Mouse (Mus musculus): ENCODE results near the gene Zfp74. TPM values are rescaled to one million over a fixed set of nuclear protein-coding genes. Genes with fewer than 3 reads are reported as not detected.

Gene Zfp74
- total RNA-seq (2014; rRNA removed) (2.4 and 2.6 TPM in 2 replicates), polyA plus RNA-seq (2012; rRNA removed) (2.3 and 2.7 TPM in 2 replicates)

DNA sequence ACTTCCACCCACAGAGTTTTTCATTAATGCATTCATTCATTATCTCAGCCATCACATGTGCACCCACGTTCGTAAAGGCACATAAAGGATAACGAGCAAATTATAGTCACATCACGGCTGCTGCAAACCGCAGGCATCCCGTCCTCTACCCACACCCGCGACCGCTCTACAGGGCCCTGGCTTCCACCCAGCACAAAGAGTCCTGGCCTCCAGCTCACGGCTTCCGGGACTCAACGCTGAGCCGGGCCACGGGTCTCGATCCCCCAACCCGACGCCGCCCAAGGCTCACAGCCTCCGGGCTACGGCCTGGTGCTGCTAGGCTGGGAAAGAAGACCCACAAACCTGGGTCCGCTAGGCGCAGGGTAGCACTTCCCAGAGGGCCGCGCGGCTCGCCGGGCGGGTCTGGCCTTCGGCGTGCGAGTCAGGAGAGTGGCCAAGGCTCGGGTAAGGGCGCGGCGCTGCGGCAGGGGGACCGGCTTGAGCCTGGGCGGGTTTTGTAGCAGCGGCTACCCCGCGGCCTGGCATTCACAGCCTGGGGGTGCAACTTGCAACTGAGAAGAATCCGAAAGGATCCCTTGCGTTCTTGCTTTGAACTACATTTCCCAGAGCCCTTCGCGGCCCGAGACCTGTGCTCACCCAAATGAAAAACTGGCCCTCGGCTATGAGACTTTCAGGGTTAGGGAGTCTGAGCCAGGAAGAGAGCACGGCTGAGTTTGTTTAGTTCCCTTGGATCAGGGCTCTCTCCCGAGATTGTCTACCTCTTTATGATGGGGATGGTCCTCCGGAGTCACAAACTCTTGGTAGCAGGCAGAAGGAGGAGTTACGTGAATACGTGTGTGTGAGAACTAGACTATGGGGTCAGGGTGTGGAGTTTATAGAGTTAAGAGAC is at the start of gene Zfp74:
Gene Zfp74, minus strand, starts transcription at position 577 of the 889 bp plus-strand sequence.
- peak within 1 kb of the TSS; percentile 87 for H3K9ac ChIP-seq (ENCODE audit: low read depth, low read length)
- TF ChIP-seq CTCF (IDR thresholded peaks at IDR 0.05; ENCODE audit: low read depth, low read length) (no peak), POLR2A (IDR thresholded peaks at IDR 0.05; ENCODE audit: extremely low read depth, insufficient read depth, low read length) (0 out of 2 replicates have a peak, but pooled peaks have one; percentile 38)
- no peaks in the 10 kb centered on the region for H3K27me3 ChIP-seq (ENCODE audit: control insufficient read depth, insufficient read depth, low read length)
- 1% methylated on average over 52 of the region's 52 CpGs for WGBS
- no peaks in the 10 kb centered on the region for H3K79me2 ChIP-seq (ENCODE audit: control insufficient read depth, insufficient read depth, low read length)
- no peaks in the 10 kb centered on the region for H3K4me1 ChIP-seq (ENCODE audit: control insufficient read depth, insufficient read depth, low read length)
- H3K4me3 ChIP-seq (ENCODE audit: insufficient read depth, low read depth, low read length), result peak within 1 kb of the TSS; percentile 84
- H3K36me3 ChIP-seq (ENCODE audit: control insufficient read depth, insufficient read depth, low read length), result 0 out of 2 replicates have a peak, but pooled peaks cover 2% of the 10 kb centered on the region
- peak within 1 kb of the TSS; percentile 85 for H3K27ac ChIP-seq (replicated peaks; ENCODE audit: insufficient read depth, low read depth, low read length)
- peak; percentile 86 for DNase-seq (ENCODE audit: extremely low read depth, low read depth, low spot score)

DNA sequence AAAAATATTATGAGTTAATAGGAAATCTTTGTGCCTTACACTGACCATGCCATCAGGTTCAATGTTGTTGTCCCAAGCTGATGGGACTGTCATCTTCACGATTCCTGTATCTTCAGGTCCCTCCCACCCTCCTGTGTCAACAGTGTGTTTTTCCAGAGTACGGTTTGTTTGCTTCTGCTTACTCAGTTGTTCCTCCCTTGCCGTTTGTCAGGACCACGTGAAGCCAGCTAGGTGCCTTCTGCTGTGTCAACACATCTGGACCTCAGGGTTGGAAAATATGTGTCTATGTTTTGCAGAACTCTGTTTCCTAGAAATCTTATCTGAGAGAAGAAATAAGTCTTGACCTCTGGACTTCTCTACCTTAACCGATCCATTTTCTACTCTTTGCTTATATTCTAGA is 46.7 kb upstream of the Zfp74 start:
- Histone ChIP-seq H3K4me3 (ENCODE audit: insufficient read depth, low read depth, low read length) (no peak overlapping the region), H3K27me3 (ENCODE audit: control insufficient read depth, insufficient read depth, low read length) (no peaks in the 10 kb centered on the region), H3K9ac (ENCODE audit: low read depth, low read length) (no peak overlapping the region), H3K79me2 (ENCODE audit: control insufficient read depth, insufficient read depth, low read length) (peaks cover 5% of the 10 kb centered on the region; the same call in 1 of the 2 replicates), H3K36me3 (ENCODE audit: control insufficient read depth, insufficient read depth, low read length) (peaks cover 39% of the 10 kb centered on the region), H3K27ac (replicated peaks; ENCODE audit: insufficient read depth, low read depth, low read length) (no peak overlapping the region), H3K4me1 (ENCODE audit: control insufficient read depth, insufficient read depth, low read length) (no peaks in the 10 kb centered on the region; the same call in 1 of the 2 replicates)
- 10% methylated on average over 5 of the region's 5 CpGs for WGBS
- DNase-seq (ENCODE audit: extremely low read depth, low read depth, low spot score), result peak; percentile 39
- TF ChIP-seq CTCF (IDR thresholded peaks at IDR 0.05; ENCODE audit: low read depth, low read length), result no peak
- TF ChIP-seq POLR2A (IDR thresholded peaks at IDR 0.05; ENCODE audit: extremely low read depth, insufficient read depth, low read length), result no peak

DNA sequence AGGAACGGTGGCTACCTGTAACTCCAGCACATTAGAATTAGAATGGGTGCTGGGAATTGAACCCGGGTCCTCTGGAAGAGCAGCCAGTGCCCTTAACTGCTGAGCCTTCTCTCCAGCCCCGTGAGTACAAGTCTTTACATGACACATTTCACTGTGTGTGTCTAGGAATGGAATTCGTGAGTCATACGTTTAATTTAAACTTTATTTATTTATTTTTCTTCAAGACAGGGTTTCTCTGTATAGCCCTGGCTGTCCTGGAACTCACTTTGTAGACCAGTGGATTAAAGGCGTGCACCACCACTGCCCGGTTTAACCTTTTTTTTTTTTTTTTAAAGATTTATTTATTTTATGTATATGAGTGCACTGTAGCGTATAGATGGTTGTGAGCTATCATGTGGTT is 41.2 kb upstream of the Zfp74 start:
- H3K27me3 ChIP-seq (ENCODE audit: control insufficient read depth, insufficient read depth, low read length), result no peaks in the 10 kb centered on the region
- H3K4me3 ChIP-seq (ENCODE audit: insufficient read depth, low read depth, low read length), result no peak overlapping the region
- WGBS, result 98% methylated on average over 8 of the region's 8 CpGs
- H3K9ac ChIP-seq (ENCODE audit: low read depth, low read length), result no peak overlapping the region
- DNase-seq (ENCODE audit: extremely low read depth, low read depth, low spot score), result no peak
- TF ChIP-seq CTCF (IDR thresholded peaks at IDR 0.05; ENCODE audit: low read depth, low read length) (no peak), POLR2A (IDR thresholded peaks at IDR 0.05; ENCODE audit: extremely low read depth, insufficient read depth, low read length) (no peak)
- peaks cover 53% of the 10 kb centered on the region for H3K36me3 ChIP-seq (ENCODE audit: control insufficient read depth, insufficient read depth, low read length)
- no peak overlapping the region for H3K27ac ChIP-seq (replicated peaks; ENCODE audit: insufficient read depth, low read depth, low read length)
- H3K79me2 ChIP-seq (ENCODE audit: control insufficient read depth, insufficient read depth, low read length), result peaks cover 18% of the 10 kb centered on the region; the same call in 1 of the 2 replicates
- H3K4me1 ChIP-seq (ENCODE audit: control insufficient read depth, insufficient read depth, low read length), result no peaks in the 10 kb centered on the region

DNA sequence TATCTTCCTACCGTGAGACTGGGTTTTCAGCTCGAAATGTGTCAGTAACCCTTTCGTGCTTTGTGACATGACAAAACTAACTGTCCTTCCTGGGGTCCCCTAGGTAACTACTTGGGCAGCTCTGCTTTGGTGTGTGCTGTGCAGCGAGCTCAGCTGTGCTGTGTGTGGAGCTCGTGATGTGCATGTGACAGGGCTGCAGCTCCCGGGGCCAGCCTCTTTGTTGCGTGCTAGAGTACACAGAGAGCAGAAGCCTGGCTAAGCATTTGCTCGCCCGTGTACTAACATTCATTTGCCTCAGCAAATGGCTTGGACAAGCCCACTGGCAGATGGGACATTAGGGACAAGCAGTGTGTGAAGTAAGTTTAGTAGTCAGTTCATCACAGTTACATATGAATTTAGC is 39.5 kb upstream of the Zfp74 start:
- 94% methylated on average over 9 of the region's 9 CpGs for WGBS
- peaks cover 6% of the 10 kb centered on the region for H3K4me1 ChIP-seq (ENCODE audit: control insufficient read depth, insufficient read depth, low read length)
- no peak overlapping the region for H3K9ac ChIP-seq (ENCODE audit: low read depth, low read length)
- no peak overlapping the region for H3K27ac ChIP-seq (replicated peaks; ENCODE audit: insufficient read depth, low read depth, low read length)
- TF ChIP-seq POLR2A (IDR thresholded peaks at IDR 0.05; ENCODE audit: extremely low read depth, insufficient read depth, low read length) (no peak), CTCF (IDR thresholded peaks at IDR 0.05; ENCODE audit: low read depth, low read length) (no peak)
- peaks cover 20% of the 10 kb centered on the region; the same call in 1 of the 2 replicates for H3K79me2 ChIP-seq (ENCODE audit: control insufficient read depth, insufficient read depth, low read length)
- H3K27me3 ChIP-seq (ENCODE audit: control insufficient read depth, insufficient read depth, low read length), result no peaks in the 10 kb centered on the region
- H3K4me3 ChIP-seq (ENCODE audit: insufficient read depth, low read depth, low read length), result no peak overlapping the region
- no peak for DNase-seq (ENCODE audit: extremely low read depth, low read depth, low spot score)
- H3K36me3 ChIP-seq (ENCODE audit: control insufficient read depth, insufficient read depth, low read length), result peaks cover 44% of the 10 kb centered on the region

DNA sequence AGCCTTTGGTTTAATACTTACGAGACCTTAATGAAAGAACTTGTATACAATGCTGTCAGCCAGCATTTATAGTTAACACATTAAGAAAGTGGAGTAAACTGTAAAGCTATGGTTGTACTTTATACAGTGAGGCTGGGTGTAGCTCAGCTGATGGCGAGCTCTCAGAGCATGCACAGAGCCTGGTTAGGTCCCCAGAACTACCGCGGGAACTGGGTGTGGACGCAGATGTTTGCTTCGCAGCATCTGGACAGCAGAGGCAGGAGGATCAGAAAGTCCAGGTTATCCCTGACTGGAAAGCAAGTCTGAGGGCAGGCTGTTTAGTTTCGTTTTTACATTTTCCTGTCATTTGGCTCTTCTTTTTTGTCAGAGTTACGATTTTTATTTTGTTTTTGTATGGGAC is 38.8 kb upstream of the Zfp74 start:
- Histone ChIP-seq H3K4me1 (ENCODE audit: control insufficient read depth, insufficient read depth, low read length) (peaks cover 6% of the 10 kb centered on the region), H3K27me3 (ENCODE audit: control insufficient read depth, insufficient read depth, low read length) (no peaks in the 10 kb centered on the region), H3K36me3 (ENCODE audit: control insufficient read depth, insufficient read depth, low read length) (peaks cover 42% of the 10 kb centered on the region), H3K79me2 (ENCODE audit: control insufficient read depth, insufficient read depth, low read length) (peaks cover 20% of the 10 kb centered on the region; the same call in 1 of the 2 replicates), H3K4me3 (ENCODE audit: insufficient read depth, low read depth, low read length) (no peak overlapping the region), H3K27ac (replicated peaks; ENCODE audit: insufficient read depth, low read depth, low read length) (no peak overlapping the region), H3K9ac (ENCODE audit: low read depth, low read length) (no peak overlapping the region)
- DNase-seq (ENCODE audit: extremely low read depth, low read depth, low spot score), result no peak
- WGBS, result 95% methylated on average over 8 of the region's 8 CpGs
- TF ChIP-seq CTCF (IDR thresholded peaks at IDR 0.05; ENCODE audit: low read depth, low read length) (no peak), POLR2A (IDR thresholded peaks at IDR 0.05; ENCODE audit: extremely low read depth, insufficient read depth, low read length) (no peak)

Measured in liver, adult 2 months (tissue).